Mouse (Mus musculus): ENCODE measurements at regions not wholly inside any gene's neighbourhood (a gene's known extent, or its start where the extent isn't known, plus 50 kb on each side); places are given as distances from the start of the nearest gene placed in this dataset.

GRCm38 (mm10) chr17:93321482-93321881 is 122.7 kb downstream of the Adcyap1 start:
- TF ChIP-seq POLR2A (IDR thresholded peaks at IDR 0.05; ENCODE audit: borderline replicate concordance, insufficient read depth, low read length) (no peak), CTCF (IDR thresholded peaks at IDR 0.05; ENCODE audit: borderline replicate concordance, insufficient read depth, low read depth, low read length) (no peak)
